Mouse (Mus musculus): Measurements from ENCODE around the gene Mapt.
"Not testable (repeated sequence)": the region's sequence is repeated elsewhere in the genome, so short reads cannot be mapped to it uniquely, and the experiment has no call there.

Gene Mapt

DNA sequence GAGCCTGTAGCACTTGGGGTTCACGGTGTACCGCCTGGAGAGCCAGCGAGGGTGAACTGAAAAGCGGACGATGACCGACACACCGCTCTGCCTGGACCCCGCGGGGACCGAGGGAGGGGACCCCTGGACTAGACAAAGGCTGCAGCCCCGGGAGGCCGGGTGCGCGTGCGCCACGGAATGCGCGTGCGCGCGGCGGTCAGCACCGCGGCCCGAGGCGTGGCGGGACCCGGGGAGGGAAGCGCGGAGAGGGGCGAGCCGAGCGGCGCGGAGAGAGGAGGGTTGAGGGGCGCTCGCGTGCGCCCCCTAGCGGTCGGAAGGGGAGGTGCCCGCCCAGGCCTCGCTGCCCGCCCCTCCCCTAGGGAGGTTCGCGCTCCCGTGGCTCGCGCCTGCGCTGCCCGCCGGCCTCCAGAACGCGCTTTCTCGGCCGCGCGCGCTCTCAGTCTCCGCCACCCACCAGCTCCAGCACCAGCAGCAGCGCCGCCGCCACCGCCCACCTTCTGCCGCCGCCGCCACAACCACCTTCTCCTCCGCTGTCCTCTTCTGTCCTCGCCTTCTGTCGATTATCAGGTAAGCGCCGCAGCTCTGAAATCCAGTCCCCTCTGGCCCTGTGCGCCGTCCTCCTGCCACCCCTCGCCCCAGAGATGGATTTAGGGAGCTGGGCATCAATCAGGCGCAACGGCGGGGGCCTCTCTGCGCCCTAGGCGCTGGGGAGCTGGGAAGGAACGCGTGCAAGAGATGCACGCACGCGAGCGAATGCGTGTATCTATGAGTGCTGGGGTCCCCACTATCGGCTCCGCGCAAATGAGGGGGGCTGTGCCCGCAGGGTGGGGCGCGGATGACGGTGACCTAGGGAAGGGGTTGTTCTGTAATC lies at the start of gene Mapt:
Gene Mapt, plus strand, starts transcription at position 350 of the 871 bp plus-strand sequence.
- in situ Hi-C loops (cut with MboI, MseI): no loop called here

DNA sequence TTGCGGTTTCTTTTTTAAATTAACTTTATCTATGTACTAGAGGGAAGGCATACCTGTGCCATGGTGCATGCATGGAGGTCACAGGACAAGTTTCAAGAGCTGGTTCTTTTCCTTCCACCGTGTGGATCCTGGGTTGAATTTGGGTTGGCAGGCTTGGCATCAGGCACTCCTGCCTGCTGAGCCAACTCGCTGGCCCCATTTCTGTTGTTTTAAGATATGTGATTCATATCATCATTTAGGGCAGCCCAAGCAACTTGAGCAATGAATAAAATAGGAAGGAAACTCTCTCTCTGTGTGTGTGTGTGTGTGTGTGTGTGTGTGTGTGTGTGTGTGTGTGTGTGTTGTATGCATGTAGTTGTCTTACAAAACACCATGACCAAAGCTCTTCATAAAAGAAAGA lies 49.0 kb upstream of the Mapt start:
- in situ Hi-C loops (cut with MboI, MseI): no loop called here

DNA sequence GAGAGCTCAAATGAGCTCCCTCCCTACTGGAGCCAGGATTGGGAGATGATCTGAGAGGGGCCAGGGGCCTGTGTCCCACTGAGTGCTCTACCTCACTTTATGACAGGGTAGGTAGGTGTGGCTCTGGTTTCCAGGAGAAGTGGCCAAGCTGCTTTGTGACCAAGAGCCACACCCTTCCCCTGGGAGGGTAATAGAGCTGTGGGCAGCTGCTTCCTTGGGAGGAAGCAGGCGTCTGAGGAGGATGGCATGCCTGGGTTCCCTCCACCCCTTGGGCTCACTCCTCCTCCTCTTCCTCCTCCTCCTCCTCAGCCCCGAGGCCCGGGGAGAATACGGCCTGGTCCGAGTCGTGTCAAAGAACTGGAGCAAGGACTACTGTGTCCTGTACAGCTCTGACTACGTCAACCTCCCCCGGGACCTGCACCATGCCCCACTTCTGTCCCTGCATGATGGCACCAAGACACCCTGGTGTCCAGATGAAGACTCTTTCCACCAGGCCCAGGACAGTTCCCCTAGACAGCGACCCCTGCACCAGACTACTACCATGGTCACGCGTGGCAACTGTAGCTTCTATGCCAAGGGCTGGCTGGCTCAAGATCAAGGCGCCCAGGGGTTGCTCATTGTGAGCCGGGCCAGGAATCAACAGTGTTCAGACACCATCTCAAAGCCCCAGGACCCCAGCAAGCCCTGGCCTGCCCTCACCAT lies 44.9 kb upstream of the Mapt start, which contains the start of gene Sppl2c:
Gene Sppl2c, plus strand, starts transcription at position 193 of the 702 bp plus-strand sequence.
- in situ Hi-C loops (cut with MboI, MseI): no loop called here

DNA sequence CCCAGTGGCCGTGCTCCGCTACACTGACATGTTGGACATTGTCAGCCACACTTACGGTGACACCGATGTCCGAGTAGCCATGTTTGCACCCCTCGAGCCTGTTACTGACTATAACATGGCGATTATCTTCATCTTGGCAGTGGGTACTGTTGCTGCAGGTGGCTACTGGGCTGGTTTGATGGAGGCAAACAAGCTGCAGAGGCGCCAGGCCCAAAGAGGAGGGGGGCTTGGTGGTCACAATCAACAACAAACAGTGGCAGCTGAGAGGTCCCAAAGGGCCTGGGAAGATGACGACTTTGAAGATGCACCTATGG lies 44.4 kb upstream of the Mapt start:
- in situ Hi-C loops (cut with MboI, MseI): no loop called here

DNA sequence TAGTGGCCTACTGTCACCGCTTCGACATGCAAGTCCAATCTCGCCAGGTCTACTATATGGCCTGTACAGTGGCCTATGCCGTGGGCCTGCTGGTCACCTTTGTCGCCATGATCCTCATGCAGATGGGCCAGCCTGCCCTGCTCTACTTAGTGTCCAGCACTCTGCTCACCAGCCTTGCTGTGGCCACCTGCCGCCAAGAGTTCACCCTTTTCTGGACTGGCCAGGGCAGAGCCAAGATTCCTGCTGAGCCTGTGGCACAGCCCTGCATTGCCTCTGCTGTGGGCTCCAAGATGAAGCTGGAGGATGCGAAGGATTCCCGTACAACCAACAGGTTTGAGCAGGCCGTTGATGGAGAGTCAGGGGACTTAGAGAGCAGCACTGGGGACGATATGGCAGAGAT lies 43.4 kb upstream of the Mapt start:
- in situ Hi-C loops (cut with MboI, MseI): no loop called here

DNA sequence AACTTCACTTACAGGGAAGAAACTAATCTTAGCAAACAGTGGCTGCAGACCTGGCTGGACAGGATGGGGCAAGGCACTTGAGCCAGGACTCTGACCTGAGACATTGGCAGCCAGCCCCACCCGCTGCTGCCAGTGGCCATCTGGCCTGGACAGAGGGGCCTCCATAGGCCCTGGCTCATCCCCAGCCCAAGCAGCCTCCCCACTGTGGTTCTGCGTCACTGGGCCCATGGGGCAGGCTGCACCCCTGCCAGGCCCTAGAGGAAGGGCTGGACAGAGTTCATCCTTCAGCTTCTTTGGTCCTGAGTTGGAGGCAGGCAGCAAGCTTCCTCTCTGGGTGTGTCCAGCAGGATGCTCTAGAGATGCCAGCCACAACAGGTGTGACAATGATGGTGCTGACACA lies 41.2 kb upstream of the Mapt start:
- in situ Hi-C loops (cut with MboI, MseI): no loop called here

DNA sequence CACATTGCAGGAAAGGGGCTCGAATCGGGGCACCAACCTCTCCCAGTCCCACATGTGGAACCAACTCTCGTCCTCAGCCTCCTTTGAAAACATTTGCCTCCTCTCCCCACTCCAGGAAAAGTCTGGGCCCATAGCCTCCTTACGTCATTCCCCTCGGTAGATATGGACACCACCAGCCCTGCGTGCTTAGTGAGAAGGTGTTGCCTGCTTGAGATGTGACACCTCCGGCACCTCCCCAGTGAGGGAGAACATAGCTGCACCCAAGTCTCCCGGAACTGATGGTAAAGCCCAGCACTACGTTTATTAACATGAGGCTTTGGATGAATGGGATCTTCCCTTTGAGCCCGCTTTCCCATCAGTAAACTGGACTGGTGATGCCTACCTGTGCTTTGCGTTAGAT lies 35.8 kb upstream of the Mapt start:
- in situ Hi-C loops (cut with MboI, MseI): no loop called here

DNA sequence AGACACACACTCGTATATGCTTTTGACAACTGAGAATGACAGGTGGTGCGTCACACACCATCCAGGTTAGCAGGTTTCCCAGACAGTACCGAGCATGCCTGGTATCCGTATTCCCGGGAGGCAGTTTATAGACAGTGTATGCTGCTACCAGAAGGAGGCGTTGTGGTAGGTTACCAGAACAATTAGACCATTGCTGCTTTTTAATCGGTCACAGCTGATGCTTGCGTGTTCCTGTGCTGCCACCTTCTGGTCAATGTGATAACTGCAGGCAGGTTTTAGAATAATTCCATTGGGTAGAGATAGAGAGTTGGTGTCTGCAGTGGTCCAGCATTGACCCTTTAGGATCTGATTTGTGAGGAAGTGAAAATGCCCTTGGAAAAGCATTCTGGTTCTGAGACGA lies 35.4 kb upstream of the Mapt start:
- in situ Hi-C loops (cut with MboI, MseI): no loop called here

DNA sequence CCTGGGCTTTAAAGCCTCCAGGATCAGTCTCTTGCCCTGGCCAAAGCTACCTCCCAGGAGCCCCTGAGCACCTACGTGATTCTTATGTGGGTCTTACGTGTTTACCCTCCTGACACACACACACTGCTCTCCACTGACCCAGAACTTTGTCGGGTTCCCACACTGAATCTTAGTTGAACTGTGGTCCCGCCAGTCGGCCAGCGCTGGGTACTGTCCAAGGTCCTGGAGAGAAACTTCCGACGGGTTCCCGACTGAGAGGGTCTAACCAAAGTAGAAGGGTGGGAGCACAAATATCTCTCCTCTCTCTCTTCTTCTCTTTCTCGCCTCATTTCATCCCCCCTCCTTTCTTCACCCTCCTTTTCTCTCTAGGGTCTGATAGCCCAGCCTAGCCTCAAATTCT lies 33.3 kb upstream of the Mapt start:
- in situ Hi-C loops (cut with MboI, MseI): no loop called here

DNA sequence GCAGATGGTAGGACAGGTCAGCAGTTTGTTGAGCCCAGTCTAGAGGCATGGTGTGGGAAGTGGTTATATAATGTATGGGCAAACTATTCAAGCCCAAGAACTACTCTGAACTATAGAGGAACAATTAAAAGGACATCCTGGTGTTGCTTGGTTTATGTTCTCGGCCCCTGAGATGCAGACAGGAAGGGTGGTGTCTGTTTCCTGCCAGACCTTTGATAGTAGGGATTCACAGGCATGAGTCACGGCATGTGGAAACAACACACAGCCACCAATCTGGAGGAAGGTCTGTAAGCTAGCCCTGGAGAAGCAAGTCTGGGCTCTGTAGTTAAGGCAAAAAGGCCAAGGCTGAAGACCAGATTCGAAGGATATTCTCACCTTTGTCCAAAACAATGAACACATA lies 27.9 kb upstream of the Mapt start:
- in situ Hi-C loops (cut with MboI, MseI): no loop called here

DNA sequence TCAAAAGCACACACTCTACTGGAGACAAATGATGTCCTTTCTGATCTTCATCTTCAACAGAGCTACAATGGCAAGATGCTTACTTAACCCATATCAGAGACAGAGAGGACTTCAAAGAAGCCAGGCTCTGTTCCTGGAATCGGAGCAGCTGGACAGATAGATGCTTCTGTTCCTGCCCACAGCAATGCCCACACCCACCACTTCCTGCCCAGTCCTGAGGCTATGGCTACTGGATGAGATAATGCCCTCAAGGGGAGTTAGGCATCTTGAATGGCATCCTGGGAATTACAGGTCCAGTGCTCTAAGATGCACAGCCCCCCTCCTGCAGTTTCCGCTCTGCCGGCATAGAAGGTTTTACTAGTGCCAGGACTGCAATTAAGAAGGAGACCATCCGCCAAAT lies 24.6 kb upstream of the Mapt start:
- in situ Hi-C loops (cut with MboI, MseI): no loop called here

DNA sequence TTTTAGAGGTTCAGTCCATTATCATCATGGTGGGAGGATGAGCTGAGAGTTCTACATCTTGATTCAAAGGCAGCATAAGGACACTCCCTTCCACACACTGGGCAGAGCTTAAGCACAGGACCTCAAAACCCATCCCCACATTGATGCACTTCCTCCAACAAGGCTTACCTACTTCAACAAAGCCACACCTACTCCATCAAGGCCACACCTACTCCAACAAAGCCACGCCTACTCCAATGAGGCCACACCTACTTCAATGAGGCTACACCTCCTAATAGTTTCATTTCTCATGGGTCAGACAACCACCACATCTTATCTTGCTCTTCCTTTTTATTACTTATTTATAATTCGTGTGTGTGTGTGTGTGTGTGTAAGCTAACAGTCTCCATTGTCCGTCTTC lies 22.1 kb upstream of the Mapt start:
- in situ Hi-C loops (cut with MboI, MseI): no loop called here

DNA sequence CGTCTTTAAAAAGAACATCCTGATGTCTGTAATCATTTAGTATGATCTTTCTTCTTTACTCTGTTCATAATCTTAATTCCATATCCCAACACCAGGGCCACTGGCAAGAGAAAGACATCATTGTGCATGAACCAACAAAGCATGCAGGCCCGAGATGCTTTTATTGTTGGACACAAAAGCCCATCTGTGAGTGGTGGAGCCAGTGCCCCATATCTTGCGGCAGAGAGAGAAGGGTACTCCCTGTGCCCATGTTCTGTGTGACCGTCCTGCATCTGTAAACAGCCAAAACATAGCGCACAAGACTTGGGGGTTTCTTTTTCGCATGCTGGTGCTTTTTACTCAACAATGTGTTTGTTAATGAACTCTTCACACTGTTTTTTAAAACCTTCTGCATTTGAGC lies 19.9 kb upstream of the Mapt start:
- in situ Hi-C loops (cut with MboI, MseI): no loop called here

DNA sequence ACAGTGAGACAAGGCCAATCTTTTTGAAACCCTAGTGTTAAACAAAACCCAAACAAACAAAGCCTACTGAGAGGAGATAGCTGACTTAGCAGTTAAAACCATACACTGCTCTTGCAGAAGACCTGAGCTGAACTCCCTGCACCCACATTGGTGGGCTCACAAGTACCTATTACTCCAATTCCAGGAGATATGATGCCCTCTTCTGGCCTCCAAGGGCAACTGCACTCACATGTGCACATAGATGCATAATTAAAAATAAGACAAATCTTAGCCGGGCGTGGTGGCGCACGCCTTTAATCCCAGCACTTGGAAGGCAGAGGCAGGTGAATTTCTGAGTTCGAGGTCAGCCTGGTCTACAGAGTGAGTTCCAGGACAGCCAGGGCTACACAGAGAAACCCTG lies 17.1 kb upstream of the Mapt start:
- in situ Hi-C loops (cut with MboI, MseI): not testable (repeated sequence)

DNA sequence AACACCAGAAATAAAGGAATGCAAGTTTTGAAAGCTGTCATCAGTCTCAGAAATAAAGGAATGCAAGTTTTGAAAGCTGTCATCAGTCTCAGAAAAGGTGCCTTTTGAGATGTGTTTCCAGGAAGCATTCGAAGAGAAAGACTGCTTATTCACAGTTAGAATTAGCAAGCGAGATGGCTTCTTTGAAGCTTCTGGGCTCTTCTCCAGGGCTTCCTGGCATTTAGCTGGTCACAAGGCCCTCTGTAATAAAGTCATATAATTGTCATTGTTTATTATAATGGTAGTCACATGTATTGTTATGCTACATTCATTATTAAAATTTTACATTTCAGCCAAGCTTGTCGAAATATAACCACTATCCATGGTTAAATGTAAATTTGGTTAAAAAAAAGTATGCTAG lies 13.1 kb upstream of the Mapt start:
- in situ Hi-C loops (cut with MboI, MseI): no loop called here

DNA sequence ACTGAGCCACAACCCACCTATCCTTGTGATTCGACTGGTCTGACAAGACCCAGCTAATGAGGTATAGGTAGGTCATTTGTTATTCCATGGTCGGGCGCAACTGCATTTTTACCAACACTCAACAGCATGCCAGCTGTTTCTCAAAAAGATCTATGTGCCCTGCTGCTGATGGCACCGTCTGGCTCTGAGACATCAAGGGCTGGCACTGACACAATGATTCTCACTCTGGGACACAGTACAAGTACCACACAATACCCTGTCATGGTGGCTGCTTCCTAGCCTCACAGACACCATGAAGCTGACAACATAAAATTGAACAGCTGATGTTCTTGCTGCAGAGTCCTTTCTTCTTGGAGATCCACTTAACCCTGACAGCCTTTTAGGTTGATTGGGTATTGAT lies 10.9 kb upstream of the Mapt start:
- in situ Hi-C loops (cut with MboI, MseI): no loop called here

DNA sequence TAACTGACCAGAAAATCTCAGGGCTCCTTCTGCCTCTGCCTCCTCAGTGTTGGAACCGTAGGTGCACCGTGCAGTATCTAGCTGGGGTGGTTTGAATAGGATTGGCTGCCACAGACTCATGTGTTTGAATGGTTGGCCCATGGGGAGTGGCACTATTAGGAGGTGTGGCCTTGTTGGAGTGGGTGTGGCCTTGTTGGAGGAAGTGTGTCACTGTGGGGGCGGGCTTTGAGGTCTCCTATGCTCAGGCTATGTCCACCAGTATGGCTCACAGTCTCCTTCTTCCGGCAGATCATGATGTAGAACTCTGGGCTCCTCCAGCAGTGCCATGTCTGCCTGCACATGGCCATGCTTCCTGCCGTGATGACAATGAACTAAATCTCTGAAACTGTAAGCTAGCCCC lies 9.4 kb upstream of the Mapt start:
- in situ Hi-C loops (cut with MboI, MseI): no loop called here

DNA sequence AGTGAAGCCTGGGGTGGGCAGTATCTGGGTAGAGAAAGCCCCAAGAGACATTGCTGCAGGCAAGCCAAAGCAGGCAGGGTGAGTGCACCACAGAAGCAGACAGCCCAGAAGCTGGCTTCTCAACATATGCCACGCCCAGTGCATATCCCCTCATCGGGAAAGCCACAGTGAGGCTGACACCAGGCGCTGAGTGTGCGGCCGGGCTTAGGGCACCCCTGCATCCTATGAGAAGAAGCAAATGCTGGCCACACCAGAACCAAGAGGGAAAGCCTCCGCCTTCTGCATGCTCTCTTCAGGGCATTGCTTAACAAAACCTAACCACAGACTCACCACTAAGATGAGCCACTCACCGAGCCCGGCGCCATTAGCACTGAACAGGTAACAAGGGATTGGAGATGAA lies 7.9 kb upstream of the Mapt start:
- in situ Hi-C loops (cut with MboI, MseI): no loop called here

DNA sequence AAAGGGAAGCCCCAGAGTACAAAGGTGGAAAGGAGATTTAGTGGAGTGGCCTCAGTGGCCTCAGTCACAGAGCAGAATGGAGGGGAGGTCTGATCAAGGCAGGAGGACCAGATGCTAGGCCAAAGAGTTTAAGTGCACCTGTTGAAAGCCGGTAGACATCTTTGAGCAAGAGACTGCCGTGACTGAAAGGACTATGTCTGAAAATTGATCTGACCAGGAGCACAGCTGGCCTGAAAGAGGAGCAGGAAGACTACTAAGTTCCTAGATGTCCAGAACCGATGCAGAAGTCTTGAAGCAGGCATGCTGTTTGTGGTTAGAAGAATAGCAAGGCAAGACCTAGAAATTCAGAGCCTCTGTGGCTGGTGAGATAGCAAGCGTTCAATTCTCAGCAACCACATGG lies 1.8 kb upstream of the Mapt start:
- in situ Hi-C loops (cut with MboI, MseI): no loop called here

DNA sequence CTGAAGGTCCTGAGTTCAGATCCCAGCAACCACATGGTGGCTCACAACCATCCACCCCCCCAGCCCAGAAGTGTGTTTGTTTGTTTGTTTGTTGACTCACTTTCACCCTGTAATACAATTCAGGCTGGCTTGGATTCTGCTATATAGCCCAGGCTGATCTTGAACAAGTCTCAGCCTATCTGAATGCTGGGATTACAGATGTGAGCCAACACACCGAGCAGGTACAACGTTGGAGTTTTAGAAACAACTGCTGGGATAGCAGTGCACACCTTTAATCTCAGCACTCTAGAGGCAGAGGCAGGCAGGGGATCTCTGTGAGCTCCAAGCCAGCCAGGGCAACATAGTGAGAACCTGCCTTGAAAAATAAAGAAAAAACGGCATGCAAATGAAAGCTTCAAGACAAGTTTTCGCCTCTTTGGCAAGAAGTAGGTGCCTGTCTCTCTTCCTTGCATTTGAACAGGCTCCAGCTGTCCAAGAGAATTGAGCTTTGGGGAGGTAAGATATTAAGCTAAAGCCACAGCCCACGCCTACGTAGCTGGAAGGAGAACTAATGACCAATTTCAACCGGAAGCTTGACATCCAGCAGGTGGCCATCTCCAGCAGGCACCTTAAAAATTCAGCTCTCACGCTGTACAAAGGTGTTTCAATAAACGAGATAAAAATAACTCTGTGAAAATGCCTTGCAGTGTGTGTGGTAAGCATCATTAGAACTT lies 968 bp upstream of the Mapt start:
- in situ Hi-C loops (cut with MboI, MseI): no loop called here

DNA sequence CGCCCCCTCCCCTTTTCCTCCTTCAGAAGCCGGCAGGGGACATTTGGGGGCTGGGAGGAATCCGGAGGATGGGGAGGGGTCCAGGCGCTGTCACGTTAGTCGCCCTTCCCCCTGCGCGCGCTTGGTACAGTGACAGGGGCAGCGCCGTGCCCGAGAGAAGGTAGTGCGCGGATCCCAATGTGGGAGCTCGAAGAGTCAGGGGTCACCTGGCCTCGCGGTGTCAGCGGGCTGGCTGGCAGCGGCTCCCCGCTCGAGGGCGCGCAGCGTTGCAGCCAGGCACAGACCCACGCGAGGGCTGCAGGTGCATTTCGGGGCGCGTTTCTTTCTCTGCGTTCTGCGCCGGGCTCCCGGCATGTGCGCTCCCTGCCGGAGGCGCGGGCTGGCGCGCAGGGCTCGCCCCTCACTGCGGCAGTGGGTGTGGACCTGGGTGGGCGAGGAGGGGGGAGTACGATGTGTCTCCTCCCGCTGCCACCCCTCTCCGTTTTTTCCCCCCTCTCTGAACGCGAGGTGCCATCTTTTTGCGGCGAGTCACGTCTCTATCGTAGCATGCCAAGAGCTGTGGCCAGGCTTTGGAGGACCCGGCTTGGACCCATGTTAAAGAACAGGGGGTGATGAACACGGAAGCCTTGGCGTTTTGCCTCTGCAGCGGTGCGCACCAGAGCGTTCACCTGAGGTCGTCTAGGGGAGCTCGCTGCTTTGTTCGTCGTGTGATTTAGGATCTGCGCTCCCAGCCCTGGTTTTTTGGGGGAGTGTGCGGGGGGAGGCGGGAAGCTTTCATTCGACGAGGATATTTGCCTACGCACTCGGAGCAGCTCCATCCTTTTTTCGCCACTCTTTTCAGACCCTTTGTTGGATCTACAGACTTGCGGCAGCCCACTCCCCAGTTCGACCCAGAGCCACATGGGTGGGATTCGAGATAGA lies 1.2 kb downstream of the Mapt start:
- in situ Hi-C loops (cut with MboI, MseI): no loop called here

DNA sequence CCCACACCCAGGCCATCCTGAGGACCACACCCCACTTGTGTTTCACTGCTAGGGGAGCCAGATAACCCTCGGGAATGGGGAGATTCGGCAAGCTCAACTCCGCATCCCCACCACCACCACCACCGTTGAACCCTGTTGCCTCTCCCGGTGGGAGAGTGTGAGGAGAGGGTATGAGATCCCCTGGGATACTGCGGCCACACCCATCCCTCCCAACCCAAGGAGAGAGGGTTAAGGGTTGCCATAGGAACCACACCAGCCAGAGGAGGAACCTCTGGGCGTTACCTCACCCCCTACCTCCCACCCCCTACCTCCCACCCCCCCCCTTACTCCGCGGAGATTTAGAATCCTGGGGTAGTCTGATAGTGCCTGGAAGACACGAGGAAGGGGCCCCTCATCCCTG lies 1.9 kb downstream of the Mapt start:
- in situ Hi-C loops (cut with MboI, MseI): no loop called here

Data from T-helper 2 cell (primary cell).